Mouse (Mus musculus) embryonic fibroblast, embryonic 13.5 days (primary cell): ENCODE measurements around the gene Tecta. TPM values are rescaled to one million over a fixed set of nuclear protein-coding genes. Genes with fewer than 3 reads are reported as not detected.

Source experiments
- H3K27ac ChIP-seq: 2 replicates; pipeline ENCODE4 v1.5.1; 2012; ENCODE audit warnings: low read length, control low read depth, inconsistent platforms; ENCODE audit not compliant: insufficient read depth
- H3K4me1 ChIP-seq: 2 replicates; pipeline ENCODE4 v1.6.1; 2011; ENCODE audit warnings: low read length; ENCODE audit not compliant: control insufficient read depth, insufficient read depth
- H3K4me3 ChIP-seq: 2 replicates; pipeline ENCODE4 v1.5.1; 2011; ENCODE audit warnings: mild to moderate bottlenecking, control low read depth, low read length; ENCODE audit not compliant: insufficient read depth
- CTCF ChIP-seq: IDR thresholded peaks from 2 replicates; pipeline ENCODE4 v1.5.1; 2011; ENCODE audit warnings: mild to moderate bottlenecking, control low read depth, low read length, moderate library complexity, borderline replicate concordance; ENCODE audit not compliant: insufficient read depth
- POLR2A ChIP-seq: IDR thresholded peaks from 2 replicates; pipeline ENCODE4 v1.6.1; 2011; ENCODE audit warnings: low read depth, mild to moderate bottlenecking, control low read depth, low read length, moderate library complexity
- polyA plus RNA-seq: library from polyadenylated mRNA; stranded (reverse); fragments of >200 nt; gene quantifications from 2 replicates; pipeline ENCODE4 v1.2.4, GENCODE M21; 2011; ENCODE audit warnings: low read depth; ENCODE audit not compliant: missing spikeins, insufficient read length

Gene Tecta
- polyA plus RNA-seq, 1 experiment, result 0.16 TPM

- Histone ChIP-seq H3K4me3 (no peak overlapping the region), H3K4me1 (no peaks in the 10 kb centered on the region), H3K27ac (no peak overlapping the region)
- TF ChIP-seq POLR2A (no peak), CTCF (no peak)
Observed at GRCm38 (mm10) chr9:42419687-42420086, 20.0 kb upstream of the Tecta start.

GRCm38 (mm10) chr9:42418786-42419185 is 19.1 kb upstream of the Tecta start:
- Histone ChIP-seq H3K27ac (no peak overlapping the region), H3K4me1 (no peaks in the 10 kb centered on the region), H3K4me3 (no peak overlapping the region)
- TF ChIP-seq POLR2A, result no peak
- no peak for TF ChIP-seq CTCF

DNA sequence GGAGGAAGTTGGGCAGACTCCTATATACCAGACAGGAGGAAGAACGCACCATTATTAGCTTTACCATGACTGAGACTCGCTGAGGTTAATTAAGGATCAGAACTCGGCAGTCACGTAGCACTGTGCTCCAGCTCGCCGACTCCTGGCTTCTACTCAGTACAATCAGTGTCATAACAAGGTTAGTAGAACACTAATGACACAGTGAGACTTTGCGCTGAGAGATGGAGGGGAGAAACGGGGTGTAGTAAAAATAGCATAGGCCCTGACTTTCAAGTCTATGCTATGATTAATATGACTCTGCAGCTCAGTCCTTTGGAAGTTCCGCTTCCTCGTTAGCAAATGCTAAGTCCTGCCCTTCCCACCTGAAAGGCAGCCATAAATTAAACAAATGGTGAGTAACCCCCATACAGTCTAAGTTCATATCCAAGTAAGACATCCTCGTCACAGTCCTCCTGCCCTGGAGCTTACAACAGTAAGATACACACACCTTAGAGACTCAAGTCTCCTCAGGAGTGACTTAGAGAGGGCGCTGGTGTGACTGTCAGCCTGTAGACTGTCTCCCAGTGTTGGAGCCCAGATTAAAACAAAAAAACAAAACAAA is 17.7 kb upstream of the Tecta start:
- TF ChIP-seq POLR2A, result no peak
- TF ChIP-seq CTCF, result no peak
- Histone ChIP-seq H3K4me3 (no peak overlapping the region), H3K27ac (no peak overlapping the region), H3K4me1 (no peaks in the 10 kb centered on the region)

- Histone ChIP-seq H3K4me1 (no peaks in the 10 kb centered on the region), H3K27ac (no peak overlapping the region), H3K4me3 (no peak overlapping the region)
- TF ChIP-seq CTCF (no peak), POLR2A (no peak)
Observed at GRCm38 (mm10) chr9:42415184-42415583, 15.5 kb upstream of the Tecta start.

DNA sequence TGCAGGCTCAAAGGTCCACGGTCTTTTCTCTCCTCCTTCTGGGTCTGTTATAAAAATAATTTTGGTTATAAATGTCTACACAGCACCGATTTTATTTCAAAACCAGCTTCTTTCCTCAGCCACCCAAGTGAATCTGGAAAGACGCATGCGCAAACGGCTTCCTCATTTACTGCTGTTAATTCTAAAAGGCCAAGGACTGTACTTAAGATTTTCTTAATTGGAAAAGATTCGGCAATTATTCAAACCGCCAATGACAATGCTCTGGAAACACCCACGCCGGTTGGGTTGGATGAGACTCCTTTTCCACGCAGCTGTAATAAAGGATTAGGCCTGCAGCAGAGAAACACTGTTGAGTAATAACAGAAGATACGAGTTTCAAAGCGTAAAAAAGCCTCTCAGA is 13.6 kb upstream of the Tecta start:
- TF ChIP-seq POLR2A, result no peak
- no peak for TF ChIP-seq CTCF
- no peaks in the 10 kb centered on the region for H3K4me1 ChIP-seq
- H3K4me3 ChIP-seq, result no peak overlapping the region
- H3K27ac ChIP-seq, result no peak overlapping the region

- Histone ChIP-seq H3K27ac (no peak overlapping the region), H3K4me1 (no peaks in the 10 kb centered on the region), H3K4me3 (no peak overlapping the region)
- no peak for TF ChIP-seq CTCF
- no peak for TF ChIP-seq POLR2A
Observed at GRCm38 (mm10) chr9:42411296-42411695, 11.6 kb upstream of the Tecta start.

- TF ChIP-seq CTCF (no peak), POLR2A (no peak)
- Histone ChIP-seq H3K27ac (no peak overlapping the region), H3K4me3 (no peak overlapping the region), H3K4me1 (no peaks in the 10 kb centered on the region)
Observed at GRCm38 (mm10) chr9:42405736-42406135, 6.0 kb upstream of the Tecta start.

DNA sequence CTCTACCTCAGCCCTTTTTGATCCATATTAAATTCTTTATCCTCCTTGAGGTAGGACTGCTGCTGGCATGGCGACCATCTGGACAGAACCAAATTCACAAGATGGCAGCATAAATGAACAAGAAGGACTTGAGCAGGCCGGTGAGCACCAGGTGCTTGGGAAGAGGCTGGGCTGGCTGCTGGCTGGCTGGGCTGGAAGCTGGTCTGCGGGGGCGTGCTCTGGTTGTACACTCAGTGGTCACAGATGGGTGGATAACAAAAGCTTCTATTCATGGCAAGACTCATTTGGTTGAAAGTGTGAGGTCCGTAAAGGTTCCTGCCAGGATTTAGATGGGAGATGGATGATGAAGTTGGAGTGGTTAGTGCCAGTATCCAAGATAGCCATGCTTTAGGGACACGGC is 1.8 kb upstream of the Tecta start:
- TF ChIP-seq CTCF (no peak), POLR2A (no peak)

GRCm38 (mm10) chr9:42396141-42396540 is 3.6 kb downstream of the Tecta start:
- H3K4me3 ChIP-seq, result no peak overlapping the region
- no peak for TF ChIP-seq CTCF
- no peak for TF ChIP-seq POLR2A
- peaks cover 28% of the 10 kb centered on the region for H3K4me1 ChIP-seq
- no peak overlapping the region for H3K27ac ChIP-seq

More for the DNA sequence above, 1.8 kb upstream of the Tecta start:
- H3K4me3 ChIP-seq, result no peak overlapping the region
- no peak overlapping the region for H3K27ac ChIP-seq
- H3K4me1 ChIP-seq, result no peaks in the 10 kb centered on the region

DNA sequence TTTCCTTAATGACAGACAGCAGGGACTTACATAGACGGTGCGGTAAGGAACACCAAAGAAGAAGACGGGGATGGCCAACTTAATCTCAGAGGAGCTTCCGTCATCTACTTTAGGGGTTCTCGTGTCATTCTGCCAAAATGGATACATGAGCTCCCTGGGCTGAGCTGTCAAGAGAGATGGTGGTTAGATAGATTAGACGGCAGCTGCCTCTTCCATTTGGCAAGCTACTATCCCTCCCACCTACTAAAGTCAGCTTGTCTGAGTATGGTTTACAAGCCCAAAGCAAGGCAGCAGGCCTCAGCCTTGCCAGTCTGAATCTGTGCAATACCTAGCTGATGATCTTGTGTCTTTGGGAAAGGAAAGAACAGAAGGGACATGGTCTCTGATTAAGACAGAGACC is 4.8 kb downstream of the Tecta start:
- Histone ChIP-seq H3K27ac (no peak overlapping the region), H3K4me3 (no peak overlapping the region), H3K4me1 (peaks cover 35% of the 10 kb centered on the region)
- TF ChIP-seq CTCF, result no peak
- no peak for TF ChIP-seq POLR2A
